Mouse (Mus musculus) ES-Bruce4 (cell line): ENCODE measurements around the gene Sfxn5.

Experiments used
- CTCF ChIP-seq: IDR thresholded peaks from one replicate; pipeline ENCODE4 v1.8.1; 2011; ENCODE audit warnings: low read depth, low read length
- EP300 ChIP-seq: IDR thresholded peaks from 2 replicates; pipeline ENCODE4 v1.6.1; 2011; ENCODE audit warnings: low read depth, low read length; ENCODE audit not compliant: insufficient read depth

- TF ChIP-seq EP300, result no peak
- no peak for TF ChIP-seq CTCF
Measured at GRCm38 (mm10) chr6:85358877-85359276, 25.7 kb upstream of the Sfxn5 start.
